Mouse (Mus musculus) kidney, embryonic 15.5 days (tissue): ENCODE results near the gene Plk5. TPM values are rescaled to one million over a fixed set of nuclear protein-coding genes. Genes with fewer than 3 reads are reported as not detected.

Experiments
- ATAC-seq: fragments of 200-750 bp; cut with Nextera tagmentation; replicated peaks from 2 replicates; pipeline ENCODE4 v1.8.0; 2017; ENCODE audit warnings: moderate TSS enrichment; ENCODE audit not compliant: low FRiP score
- H3K27ac ChIP-seq: fragments of 300-500 bp; sonication (generic); 2 replicates; pipeline ENCODE4 v1.5.1; 2015; ENCODE audit warnings: mild to moderate bottlenecking, inconsistent platforms
- H3K27me3 ChIP-seq: fragments of 300-500 bp; sonication (generic); 2 replicates; pipeline ENCODE4 v1.6.1; 2015; ENCODE audit warnings: inconsistent platforms
- H3K36me3 ChIP-seq: fragments of 300-500 bp; sonication (generic); 2 replicates; pipeline ENCODE4 v1.6.1; 2015; ENCODE audit warnings: inconsistent platforms
- H3K4me1 ChIP-seq: fragments of 300-500 bp; sonication (generic); 2 replicates; pipeline ENCODE4 v1.6.1; 2015; ENCODE audit warnings: inconsistent platforms
- H3K4me2 ChIP-seq: fragments of 300-500 bp; sonication (generic); 2 replicates; pipeline ENCODE4 v1.6.1; 2015; ENCODE audit warnings: moderate library complexity, mild to moderate bottlenecking, inconsistent platforms
- H3K4me3 ChIP-seq: fragments of 300-500 bp; sonication (generic); replicated peaks from 2 replicates; pipeline ENCODE4 v1.5.1; 2015; ENCODE audit warnings: mild to moderate bottlenecking, inconsistent platforms
- H3K9ac ChIP-seq: fragments of 300-500 bp; sonication (generic); 2 replicates; pipeline ENCODE4 v1.6.1; 2015; ENCODE audit warnings: mild to moderate bottlenecking, inconsistent platforms
- H3K9me3 ChIP-seq: fragments of 300-500 bp; sonication (generic); replicated peaks from 2 replicates; pipeline ENCODE4 v1.6.1; 2016; ENCODE audit warnings: inconsistent platforms
- WGBS: fragments of 180-500 bp; shearing (Covaris S2); methylation state at CpG from one replicate; pipeline ENCODE4 v1.1.7; 2015; ENCODE audit warnings: mixed read lengths; 5-methylcytosine and 5-hydroxymethylcytosine counted together
- polyA plus RNA-seq: library from polyadenylated mRNA; unstranded; fragments of >200 nt; fragmentation: Nextera tagmentation; extraction: Ambion mirVana; gene quantifications from 2 replicates; pipeline ENCODE4 v1.2.1, GENCODE M21; 2015

The Plk5 gene
- polyA plus RNA-seq, 1 experiment from 2014 or later, result 0.70 TPM

GRCm38 (mm10) chr10:80347514-80347967 lies 8.7 kb upstream of the Plk5 start:
- peaks cover 100% of the 10 kb centered on the region for H3K27me3 ChIP-seq
- 11% methylated on average over 17 of the region's 17 CpGs for WGBS

GRCm38 (mm10) chr10:80348244-80348781 lies 7.9 kb upstream of the Plk5 start, which contains the start of gene Adamtsl5:
Gene Adamtsl5 (minus strand): TSS chr10:80348412.
- H3K4me2 ChIP-seq, result peak within 1 kb of the TSS; percentile 55
- peaks cover 51% of the 10 kb centered on the region for H3K4me1 ChIP-seq
- H3K27ac ChIP-seq, result no peak within 1 kb of the TSS
- no peaks in the 10 kb centered on the region for H3K36me3 ChIP-seq
- peaks cover 100% of the 10 kb centered on the region for H3K27me3 ChIP-seq
- no peaks in the 10 kb centered on the region for H3K9me3 ChIP-seq
- 0 out of 2 replicates have a peak within 1 kb of the TSS, but pooled peaks have one; percentile 7 for H3K9ac ChIP-seq
- ATAC-seq, result no peak
- H3K4me3 ChIP-seq, result peak within 1 kb of the TSS; percentile 31
- under 1% methylated on average over 42 of the region's 42 CpGs for WGBS

More at GRCm38 (mm10) chr10:80347514-80347967, 8.7 kb upstream of the Plk5 start:
- Histone ChIP-seq H3K9ac (0 out of 2 replicates have a peak overlapping the region, but pooled peaks have one; percentile 7), H3K9me3 (no peaks in the 10 kb centered on the region), H3K4me3 (peak overlapping the region; percentile 31), H3K27ac (no peak overlapping the region), H3K4me2 (peak overlapping the region; percentile 55), H3K36me3 (no peaks in the 10 kb centered on the region), H3K4me1 (peaks cover 51% of the 10 kb centered on the region)
- no peak for ATAC-seq

GRCm38 (mm10) chr10:80348981-80349380 lies 7.3 kb upstream of the Plk5 start:
- no peak overlapping the region for H3K27ac ChIP-seq
- 11% methylated on average over 26 of the region's 26 CpGs for WGBS
- H3K27me3 ChIP-seq, result peaks cover 100% of the 10 kb centered on the region
- peak overlapping the region; percentile 55 for H3K4me2 ChIP-seq
- ATAC-seq, result no peak
- no peaks in the 10 kb centered on the region for H3K36me3 ChIP-seq
- no peaks in the 10 kb centered on the region for H3K9me3 ChIP-seq
- H3K4me3 ChIP-seq, result peak overlapping the region; percentile 31
- no peak overlapping the region for H3K9ac ChIP-seq
- peaks cover 45% of the 10 kb centered on the region for H3K4me1 ChIP-seq

GRCm38 (mm10) chr10:80350292-80350691 lies 6.0 kb upstream of the Plk5 start:
- Histone ChIP-seq H3K4me3 (no peak overlapping the region), H3K27me3 (peaks cover 100% of the 10 kb centered on the region), H3K4me2 (no peak overlapping the region), H3K9ac (no peak overlapping the region), H3K36me3 (no peaks in the 10 kb centered on the region), H3K4me1 (peaks cover 34% of the 10 kb centered on the region), H3K9me3 (no peaks in the 10 kb centered on the region), H3K27ac (no peak overlapping the region)
- 2% methylated on average over 7 of the region's 7 CpGs for WGBS
- peak; percentile 87 for ATAC-seq

GRCm38 (mm10) chr10:80351896-80352295 lies 4.4 kb upstream of the Plk5 start:
- Histone ChIP-seq H3K27ac (no peak overlapping the region), H3K27me3 (peaks cover 100% of the 10 kb centered on the region), H3K9me3 (no peaks in the 10 kb centered on the region), H3K36me3 (no peaks in the 10 kb centered on the region), H3K4me2 (no peak overlapping the region), H3K9ac (no peak overlapping the region), H3K4me3 (no peak overlapping the region), H3K4me1 (peaks cover 48% of the 10 kb centered on the region)
- no peak for ATAC-seq
- 28% methylated on average over 11 of the region's 11 CpGs for WGBS

GRCm38 (mm10) chr10:80352727-80353126 lies 3.5 kb upstream of the Plk5 start:
- no peak overlapping the region for H3K9ac ChIP-seq
- peaks cover 51% of the 10 kb centered on the region for H3K4me1 ChIP-seq
- no peak overlapping the region for H3K27ac ChIP-seq
- 47% methylated on average over 8 of the region's 8 CpGs for WGBS
- no peak overlapping the region for H3K4me2 ChIP-seq
- H3K4me3 ChIP-seq, result no peak overlapping the region
- no peak for ATAC-seq
- H3K9me3 ChIP-seq, result no peaks in the 10 kb centered on the region
- H3K36me3 ChIP-seq, result no peaks in the 10 kb centered on the region
- H3K27me3 ChIP-seq, result peaks cover 100% of the 10 kb centered on the region

- no peaks in the 10 kb centered on the region for H3K36me3 ChIP-seq
- WGBS, result 13% methylated on average over 9 of the region's 9 CpGs
- H3K27ac ChIP-seq, result no peak overlapping the region
- H3K27me3 ChIP-seq, result peaks cover 100% of the 10 kb centered on the region
- no peak overlapping the region for H3K4me2 ChIP-seq
- no peaks in the 10 kb centered on the region for H3K9me3 ChIP-seq
- ATAC-seq, result no peak
- no peak overlapping the region for H3K4me3 ChIP-seq
- peaks cover 41% of the 10 kb centered on the region for H3K4me1 ChIP-seq
- no peak overlapping the region for H3K9ac ChIP-seq
These were observed 828 bp upstream of the Plk5 start for GRCm38 (mm10) chr10:80355431-80355830.

GRCm38 (mm10) chr10:80356737-80357136 lies 478 bp downstream of the Plk5 start:
- ATAC-seq, result no peak
- H3K36me3 ChIP-seq, result no peaks in the 10 kb centered on the region
- peak overlapping the region; percentile 37 for H3K4me3 ChIP-seq
- peaks cover 41% of the 10 kb centered on the region for H3K4me1 ChIP-seq
- peak overlapping the region; percentile 15 for H3K9ac ChIP-seq
- H3K4me2 ChIP-seq, result peak overlapping the region; percentile 65
- H3K27ac ChIP-seq, result no peak overlapping the region
- peaks cover 94% of the 10 kb centered on the region for H3K27me3 ChIP-seq
- 1% methylated on average over 34 of the region's 34 CpGs for WGBS
- no peaks in the 10 kb centered on the region for H3K9me3 ChIP-seq

GRCm38 (mm10) chr10:80357336-80357735 lies 1.1 kb downstream of the Plk5 start:
- Histone ChIP-seq H3K4me2 (peak overlapping the region; percentile 65), H3K27me3 (peaks cover 88% of the 10 kb centered on the region)

GRCm38 (mm10) chr10:80357994-80358639 lies 1.9 kb downstream of the Plk5 start:
- H3K9me3 ChIP-seq, result no peaks in the 10 kb centered on the region
- H3K36me3 ChIP-seq, result no peaks in the 10 kb centered on the region
- 6% methylated on average over 31 of the region's 31 CpGs for WGBS
- peak overlapping the region; percentile 37 for H3K4me3 ChIP-seq
- no peak overlapping the region for H3K27ac ChIP-seq
- peak; percentile 58 for ATAC-seq
- no peak overlapping the region for H3K9ac ChIP-seq
- H3K4me1 ChIP-seq, result peaks cover 35% of the 10 kb centered on the region
- H3K27me3 ChIP-seq, result peaks cover 86% of the 10 kb centered on the region
- H3K4me2 ChIP-seq, result peak overlapping the region; percentile 61

More at GRCm38 (mm10) chr10:80357336-80357735, 1.1 kb downstream of the Plk5 start:
- Histone ChIP-seq H3K27ac (no peak overlapping the region), H3K9me3 (no peaks in the 10 kb centered on the region), H3K4me3 (peak overlapping the region; percentile 37), H3K36me3 (no peaks in the 10 kb centered on the region), H3K9ac (no peak overlapping the region), H3K4me1 (peaks cover 41% of the 10 kb centered on the region)
- ATAC-seq, result no peak
- 26% methylated on average over 7 of the region's 7 CpGs for WGBS

GRCm38 (mm10) chr10:80363734-80364133 lies 7.5 kb downstream of the Plk5 start:
- H3K4me1 ChIP-seq, result peaks cover 8% of the 10 kb centered on the region; the same call in 1 of the 2 replicates
- peaks cover 43% of the 10 kb centered on the region for H3K27me3 ChIP-seq
- H3K9me3 ChIP-seq, result 0 out of 2 replicates have a peak, but pooled peaks cover 2% of the 10 kb centered on the region
- no peaks in the 10 kb centered on the region for H3K36me3 ChIP-seq
- no peak overlapping the region for H3K4me3 ChIP-seq
- WGBS, result 36% methylated on average over 6 of the region's 6 CpGs
- ATAC-seq, result peak; percentile 38; the same call in 1 of the 2 replicates
- no peak overlapping the region for H3K9ac ChIP-seq
- no peak overlapping the region for H3K27ac ChIP-seq
- no peak overlapping the region for H3K4me2 ChIP-seq

GRCm38 (mm10) chr10:80365736-80366135 lies 9.5 kb downstream of the Plk5 start:
- Histone ChIP-seq H3K4me1 (peaks cover 8% of the 10 kb centered on the region; the same call in 1 of the 2 replicates), H3K27me3 (peaks cover 23% of the 10 kb centered on the region), H3K9ac (no peak overlapping the region), H3K36me3 (no peaks in the 10 kb centered on the region), H3K4me3 (no peak overlapping the region), H3K4me2 (no peak overlapping the region), H3K9me3 (0 out of 2 replicates have a peak, but pooled peaks cover 3% of the 10 kb centered on the region), H3K27ac (no peak overlapping the region)
- 70% methylated on average over 6 of the region's 6 CpGs for WGBS
- ATAC-seq, result no peak
